Mouse (Mus musculus): ENCODE results near the gene Zfx.

- TF ChIP-seq CTCF (conservative IDR thresholded peaks at IDR 0.05 in 1 of 2, IDR thresholded peaks at IDR 0.05 in 1 of 2; ENCODE audit: low read depth in 2 of 2, low read length in 2 of 2) (no peak), CHD1 (IDR thresholded peaks at IDR 0.05; ENCODE audit: low read depth, low read length) (no peak), MAFK (IDR thresholded peaks at IDR 0.05; ENCODE audit: insufficient replicate concordance, low read length) (no peak), USF1 (IDR thresholded peaks at IDR 0.05; ENCODE audit: low read depth, low read length) (no peak), POLR2AphosphoS2 (IDR thresholded peaks at IDR 0.05; ENCODE audit: low read depth, low read length) (no peak), EP300 (IDR thresholded peaks at IDR 0.05; ENCODE audit: low read length) (no peak), ZKSCAN1 (IDR thresholded peaks at IDR 0.05; ENCODE audit: borderline replicate concordance, low read depth, low read length) (no peak), HCFC1 (IDR thresholded peaks at IDR 0.05; ENCODE audit: low read depth, low read length) (no peak)
These were observed 75.5 kb downstream of the Zfx start for GRCm38 (mm10) chrX:94048048-94048447.

Data from CH12.LX (cell line).